Mouse (Mus musculus) layer of hippocampus, postnatal 25 days (tissue): ENCODE data around the gene Zfp931. TPM values are rescaled to one million over a fixed set of nuclear protein-coding genes. Genes with fewer than 3 reads are reported as not detected.
"Not testable (repeated sequence)": the region's sequence is repeated elsewhere in the genome, so short reads cannot be mapped to it uniquely, and the experiment has no call there.

ENCODE experiments used
- DNase-seq, 2 experiments: peaks; one replicate each; pipeline ENCODE4 v3.0.0; 2022; ENCODE audit warnings: mixed read lengths in 2 of 2, low spot score in 1 of 2; ENCODE audit errors: extremely low spot score in 1 of 2
- total RNA-seq, 2 experiments: library from RNA; stranded (reverse); gene quantifications; 2 replicates each; pipeline ENCODE4 v1.2.3; 2021

The Zfp931 gene
- total RNA-seq = 10 to 100 TPM; 26.5 to 27.4 TPM

DNA sequence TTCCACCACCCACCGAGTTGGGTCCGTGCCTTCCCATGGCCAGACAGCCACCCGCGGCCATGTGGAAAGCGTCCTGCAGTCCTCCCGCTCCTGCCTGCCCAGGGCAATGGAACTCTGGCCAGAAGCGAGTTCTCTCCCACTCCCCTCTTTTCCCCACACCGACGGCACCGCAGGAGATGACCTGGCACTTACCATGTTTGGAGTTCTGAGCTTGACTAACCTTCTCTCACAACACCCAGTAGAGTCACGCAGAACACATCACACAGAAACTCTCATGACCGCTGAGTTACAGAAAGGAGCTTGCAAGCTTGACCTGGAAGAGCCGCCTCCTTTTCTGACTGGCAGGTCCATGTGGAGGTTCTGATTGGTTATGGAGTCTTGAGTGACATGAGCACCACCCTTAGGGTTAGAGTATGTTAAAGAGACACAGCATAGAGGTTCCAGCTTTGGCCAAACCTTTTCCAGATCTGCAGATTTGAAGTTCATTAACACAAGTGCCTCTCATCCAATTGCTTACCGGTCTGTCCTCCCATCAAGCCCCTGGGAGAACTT is at the start of gene Zfp931:
Gene Zfp931, minus strand, starts transcription at position 311 of the 552 bp plus-strand sequence.
- not testable (repeated sequence) for DNase-seq

DNA sequence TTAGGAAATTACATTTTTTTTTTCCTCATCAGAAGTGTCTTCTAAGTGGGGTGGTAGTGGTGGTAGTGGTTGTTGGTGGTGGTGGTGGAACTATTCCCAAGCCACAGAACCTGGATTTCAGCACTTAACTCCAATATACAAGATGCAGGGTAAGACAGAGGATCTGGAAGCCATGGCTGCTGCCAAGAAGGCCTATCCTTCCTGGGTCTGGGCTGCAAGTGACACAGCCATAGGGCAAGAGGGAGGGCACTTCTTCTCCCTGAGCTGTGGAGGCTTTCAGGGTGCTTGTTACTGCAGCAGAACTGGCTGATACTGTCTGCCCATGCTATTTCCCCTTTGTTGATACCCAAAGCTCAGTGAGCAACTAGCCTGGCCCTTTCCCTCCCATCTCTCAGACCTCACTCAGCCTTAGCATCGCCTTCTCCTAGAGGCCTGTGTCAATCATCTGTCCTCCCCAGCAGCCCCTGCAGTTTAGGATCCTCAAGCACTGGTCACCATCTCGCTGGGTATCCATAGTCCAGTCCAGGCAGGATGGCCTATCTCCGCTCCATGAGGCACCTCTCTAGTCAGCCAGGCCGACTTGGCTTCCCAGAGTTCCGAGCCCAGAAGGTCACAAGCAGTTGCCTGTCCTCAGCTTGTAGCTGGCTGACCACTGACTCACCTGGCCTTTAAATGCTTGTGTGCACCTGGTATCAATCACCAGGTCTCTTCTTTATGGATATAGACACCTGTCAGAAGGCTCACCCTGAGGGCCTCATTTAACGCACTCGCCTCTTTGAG is 48.0 kb upstream of the Zfp931 start:
- DNase-seq = peak; percentile 1 to 4

DNA sequence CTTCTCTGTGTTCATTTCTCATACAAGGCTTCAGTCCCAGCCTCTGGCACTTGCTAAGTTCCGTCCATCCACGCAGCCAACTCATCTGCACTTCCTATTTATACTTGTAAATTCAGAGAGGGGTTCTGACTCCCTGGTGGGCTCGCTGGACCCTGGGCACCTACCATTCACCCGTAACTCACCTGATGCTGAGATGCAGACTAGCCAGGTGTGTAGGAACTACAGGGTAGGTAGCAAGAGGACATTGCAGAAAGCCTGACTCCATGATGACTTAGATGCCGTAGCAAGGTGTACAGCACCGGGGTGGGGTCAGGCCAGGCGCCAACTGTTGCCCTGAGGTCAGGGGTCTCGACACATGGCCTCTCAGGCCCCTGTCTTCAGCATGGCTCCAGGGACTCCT is 47.2 kb upstream of the Zfp931 start:
- peak in 1 of 2 experiments; percentile 6 for DNase-seq

DNA sequence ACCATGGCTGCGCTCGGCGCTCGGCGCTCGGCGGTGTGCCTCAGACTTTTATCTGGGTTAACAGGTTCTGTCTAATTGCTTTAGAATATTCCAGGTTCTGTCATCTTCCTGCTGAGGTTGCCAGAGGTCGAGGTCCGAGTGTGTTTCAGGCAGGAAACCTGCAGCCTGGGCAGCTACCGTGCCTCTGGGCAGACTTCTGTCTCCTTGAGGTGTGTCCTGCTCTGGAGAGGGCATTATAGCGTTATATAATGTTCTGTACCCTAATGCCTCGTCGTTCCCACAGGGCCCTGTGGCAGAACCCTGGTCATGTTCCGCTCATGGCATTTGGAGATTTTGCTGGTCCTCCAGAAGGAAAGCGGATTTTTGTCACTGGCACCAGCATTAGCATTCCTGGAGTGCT is 45.2 kb upstream of the Zfp931 start:
- peak in 1 of 2 experiments; percentile 3 for DNase-seq

DNA sequence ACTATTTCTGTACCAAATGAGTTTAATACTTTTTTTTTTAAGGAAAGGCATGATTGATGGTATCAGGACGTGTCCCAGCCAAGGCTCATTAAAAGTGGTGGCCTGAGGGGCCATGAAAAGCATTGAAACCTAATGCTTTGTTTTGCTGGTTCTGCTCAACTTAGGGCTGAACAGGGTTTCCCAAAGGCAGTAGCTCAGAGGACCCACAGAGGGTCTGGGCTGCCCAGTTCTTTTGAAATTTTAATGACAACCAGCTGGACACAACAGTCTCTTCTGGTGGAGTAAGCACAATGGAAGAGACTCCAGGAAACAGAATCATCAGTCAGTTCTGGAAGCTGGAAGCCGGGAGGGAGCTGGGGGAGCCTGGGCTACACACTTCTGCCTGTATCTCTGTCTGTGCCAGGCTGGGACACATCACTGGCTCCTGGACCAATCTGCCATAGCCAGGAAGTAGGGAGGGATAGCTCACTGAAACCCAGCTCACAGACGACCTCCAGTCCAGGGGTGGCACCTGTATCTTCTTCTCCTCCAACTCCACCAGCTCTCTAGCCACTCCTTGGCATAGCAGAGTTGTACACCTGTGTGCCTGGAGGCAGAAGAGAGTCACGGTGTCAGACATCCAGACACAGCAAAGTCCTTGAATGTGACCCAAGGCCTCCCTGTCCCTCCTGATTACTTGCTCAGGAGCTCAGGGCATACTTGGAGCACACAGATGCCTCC is 43.8 kb upstream of the Zfp931 start:
- DNase-seq = peak in 1 of 2 experiments; percentile 4

GRCm38 (mm10) chr2:178121375-178121688 is 43.1 kb upstream of the Zfp931 start:
- DNase-seq = no peak

DNA sequence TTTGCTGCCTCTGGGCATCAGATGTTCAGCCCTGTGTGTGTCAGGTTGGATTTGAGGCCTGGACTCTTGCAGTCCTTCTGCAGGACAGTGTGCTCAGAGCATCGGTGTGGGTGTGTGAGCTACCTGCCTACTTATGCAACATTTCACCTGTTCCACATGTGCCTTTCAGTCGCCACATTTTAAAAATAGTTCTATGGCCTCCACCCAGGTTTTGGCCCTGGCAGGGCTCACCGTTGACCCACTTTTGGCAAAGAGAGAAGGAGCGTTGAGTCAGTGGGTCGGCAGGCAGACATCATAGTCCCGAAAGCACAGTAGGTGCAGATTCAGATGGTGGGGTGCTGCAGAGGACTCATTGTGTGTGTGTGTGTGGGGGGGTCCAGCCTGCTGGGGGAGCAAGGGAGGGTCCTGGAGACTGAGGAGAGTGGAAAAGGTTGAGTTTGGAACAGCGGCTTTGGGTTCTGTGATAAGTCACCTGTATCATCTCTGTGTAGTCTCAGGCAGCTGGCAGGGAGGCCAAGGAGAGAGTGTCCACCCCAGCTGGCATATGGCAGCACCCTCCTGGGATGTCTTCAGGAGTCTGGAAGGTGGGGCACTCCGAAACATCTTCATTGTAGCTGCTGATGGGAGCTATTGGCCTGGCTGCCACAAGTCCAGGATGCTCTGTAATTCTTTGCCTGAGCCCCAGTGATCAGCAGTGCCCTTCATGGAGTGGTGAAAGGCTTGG is 42.5 kb upstream of the Zfp931 start:
- no peak for DNase-seq

DNA sequence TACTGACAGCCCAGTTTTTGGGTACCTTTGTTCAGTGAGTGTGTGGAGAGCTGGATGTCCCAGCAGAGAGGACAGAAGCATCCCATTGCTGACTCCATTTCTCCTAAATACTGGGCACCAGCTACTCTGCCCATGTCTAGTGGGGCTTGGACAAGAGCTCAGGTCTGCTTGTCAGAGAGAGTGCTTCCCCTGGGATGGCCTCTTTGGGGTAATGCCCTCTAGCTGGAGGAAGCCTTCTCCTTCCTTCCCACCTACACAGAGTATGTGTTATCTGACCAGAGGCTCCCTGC is 42.0 kb upstream of the Zfp931 start:
- DNase-seq = no peak

- no peak for DNase-seq
These were observed 41.5 kb upstream of the Zfp931 start for GRCm38 (mm10) chr2:178119561-178120355.

DNA sequence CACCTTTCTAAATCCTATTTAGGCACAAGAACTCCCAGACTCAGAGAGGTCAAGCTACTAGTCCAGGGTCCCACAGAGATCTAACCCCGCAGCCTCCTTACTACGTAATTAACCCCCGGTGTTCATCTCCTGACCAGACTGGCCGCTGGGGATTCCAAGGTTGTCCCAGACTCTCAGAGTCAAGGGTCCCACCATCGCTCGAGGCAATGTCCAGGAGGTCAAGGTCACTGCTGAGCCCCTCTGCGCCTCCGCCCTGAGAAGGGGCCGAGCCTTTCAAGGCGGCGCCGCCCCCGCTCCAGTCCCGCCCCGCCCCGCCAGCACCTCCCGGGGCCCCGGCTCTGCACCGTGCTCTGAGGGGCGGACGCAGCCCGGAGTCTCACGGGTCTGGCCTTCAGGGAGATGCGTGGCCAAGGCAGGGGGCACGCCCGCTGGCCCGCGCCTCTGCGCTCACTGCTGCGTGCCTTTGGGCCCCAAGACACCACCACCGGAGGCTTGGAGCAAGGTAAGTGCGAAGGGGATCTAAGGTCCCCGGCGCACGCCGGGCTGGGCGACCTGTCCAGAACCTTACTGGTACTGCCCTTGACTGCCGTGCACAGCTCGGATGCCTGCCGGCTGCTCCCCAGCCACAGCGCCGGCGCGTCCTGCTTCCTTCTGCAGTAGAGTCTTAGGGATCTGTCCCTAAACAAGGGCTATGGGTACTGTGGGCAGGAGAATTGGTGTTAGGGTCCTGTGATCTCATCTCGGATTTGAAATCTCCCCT is 40.7 kb upstream of the Zfp931 start, which contains the start of gene Phactr3:
Gene Phactr3, plus strand, starts transcription at position 175 of the 760 bp plus-strand sequence.
- DNase-seq = no peak

GRCm38 (mm10) chr2:178117946-178118345 is 39.7 kb upstream of the Zfp931 start:
- peak in 1 of 2 experiments; percentile 65 for DNase-seq

GRCm38 (mm10) chr2:178101957-178102356 is 23.7 kb upstream of the Zfp931 start:
- DNase-seq = peak in 1 of 2 experiments; percentile 72

DNA sequence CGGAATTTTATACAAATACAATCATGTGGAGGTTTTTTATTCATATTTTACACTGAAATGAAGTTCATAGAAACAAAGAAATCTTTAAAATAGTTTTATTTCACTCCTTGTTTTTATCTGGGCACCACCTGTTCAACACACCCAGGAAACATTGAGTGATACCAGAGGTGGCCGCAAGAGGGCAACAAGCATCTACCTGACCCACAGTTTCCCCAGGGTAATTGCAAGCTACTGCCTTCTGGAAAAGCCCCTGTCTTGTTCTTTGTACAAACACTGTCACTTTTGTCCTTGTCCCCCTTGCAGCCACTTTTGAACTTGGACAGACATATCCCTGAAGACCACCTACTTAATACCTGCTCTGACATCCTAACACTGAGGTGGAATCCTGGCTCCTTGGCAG is 19.7 kb upstream of the Zfp931 start:
- peak; percentile 54 to 80 for DNase-seq

DNA sequence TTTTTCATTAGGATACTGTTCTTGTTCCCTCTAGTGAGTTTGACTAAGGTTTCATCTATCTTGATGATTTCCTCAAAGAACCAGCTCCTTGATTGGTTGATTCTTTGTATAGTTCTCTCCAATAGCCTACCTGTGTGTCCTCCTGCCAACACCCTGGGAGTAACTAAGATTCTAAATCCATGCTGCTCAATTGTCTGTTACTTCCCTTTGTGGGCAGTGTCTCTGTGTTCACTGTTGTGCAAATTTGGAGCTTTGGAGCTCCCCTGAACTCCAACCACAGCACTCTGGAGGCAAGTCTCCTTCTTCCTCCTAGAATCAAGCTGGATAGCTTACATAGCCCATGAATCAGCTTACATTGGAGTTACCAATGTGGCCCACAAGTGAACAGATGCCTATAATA is 11.3 kb upstream of the Zfp931 start:
- DNase-seq = no peak

DNA sequence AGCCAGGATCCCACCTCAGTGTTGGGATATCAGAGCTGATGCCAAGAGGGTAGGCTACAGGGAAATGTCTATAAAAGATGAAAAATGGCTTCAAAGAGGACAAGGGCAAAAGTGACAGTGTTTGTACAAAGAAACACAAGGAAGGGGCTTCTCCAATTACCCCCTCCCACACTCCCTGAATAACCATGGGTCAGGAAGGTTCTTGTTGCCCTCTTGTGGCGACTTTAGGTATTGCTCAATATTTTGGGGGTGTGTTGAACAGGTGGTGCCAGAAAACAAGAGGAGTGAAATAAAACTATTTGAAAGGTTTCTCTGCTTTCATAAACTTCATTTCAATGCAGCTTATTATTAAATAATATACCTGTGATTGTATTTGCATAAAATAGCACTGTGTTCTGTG is 20.1 kb downstream of the Zfp931 start:
- DNase-seq = peak in 1 of 2 experiments; percentile 65

- not testable (repeated sequence) for DNase-seq
These were observed 50.7 kb downstream of the Zfp931 start for GRCm38 (mm10) chr2:178027601-178028000.

- DNase-seq = not testable (repeated sequence)
These were observed 54.4 kb downstream of the Zfp931 start for GRCm38 (mm10) chr2:178023861-178024260.

DNA sequence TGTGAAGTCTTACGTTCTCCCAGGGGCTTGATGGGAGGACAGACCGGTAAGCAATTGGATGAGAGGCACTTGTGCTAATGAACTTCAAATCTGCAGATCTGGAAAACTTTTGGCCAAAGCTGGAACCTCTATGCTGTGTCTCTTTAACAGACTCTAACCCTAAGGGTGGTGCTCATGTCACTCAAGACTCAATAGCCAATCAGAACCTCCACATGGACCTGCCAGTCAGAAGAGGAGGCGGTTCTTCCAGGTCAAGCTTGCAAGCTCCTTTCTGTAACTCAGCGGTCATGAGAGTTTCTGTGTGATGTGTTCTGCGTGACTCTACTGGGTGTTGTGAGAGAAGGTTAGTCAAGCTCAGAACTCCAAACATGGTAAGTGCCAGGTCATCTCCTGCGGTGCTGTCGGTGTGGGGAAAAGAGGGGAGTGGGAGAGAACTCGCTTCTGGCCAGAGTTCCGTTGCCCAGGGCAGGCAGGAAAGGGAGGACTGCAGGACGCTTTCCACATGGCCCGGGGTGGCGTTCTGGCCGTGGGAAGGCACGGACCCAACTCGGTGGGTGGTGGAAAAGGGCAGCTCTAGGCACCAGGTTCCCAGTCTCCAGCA is 55.2 kb downstream of the Zfp931 start, which contains the start of gene Zfp971:
Gene Zfp971, plus strand, starts transcription at position 274 of the 601 bp plus-strand sequence.
- DNase-seq = peak; percentile 23 to 52

DNA sequence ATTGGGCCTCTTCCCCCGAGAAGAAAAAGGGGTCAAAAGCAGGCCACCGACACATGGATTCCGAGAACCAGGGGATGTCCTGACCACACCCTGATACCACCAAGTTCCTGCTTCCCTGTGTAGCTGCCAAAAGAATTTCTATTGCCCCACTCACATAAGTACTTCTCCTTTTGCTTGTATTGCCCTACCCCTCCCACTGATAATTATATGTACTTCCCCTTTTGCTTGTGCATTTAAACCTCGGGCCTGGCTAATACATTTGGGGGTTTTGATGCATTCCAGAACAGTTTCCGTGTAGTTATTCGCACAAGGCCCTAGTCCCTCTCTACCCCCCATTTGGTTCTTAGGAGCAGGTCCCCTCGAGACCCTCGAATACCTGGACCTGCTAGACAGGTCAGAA is 57.5 kb downstream of the Zfp931 start:
- not testable (repeated sequence) for DNase-seq
